Comparison of ENCODE assay signal across 21 mouse cellular contexts in genomic region chr1:184279263-184279662, GRCm38 (mm10).
DNase-seq lines count a peak whose midpoint lies in the region; ATAC-seq and TF ChIP-seq lines count a peak whose summit lies in the region.
"Had no signal": no experiment of that assay in that cellular context is flagged by ENCODE, and none has a peak within 500 bp of the region (broad histone marks: within the 10 kb centered on the region; RNA-seq: fewer than 3 reads in every experiment).

No protein-coding gene starts in this region.

- H3K4me1 ChIP-seq in heart, embryonic 12.5 days (replicated peaks): no peaks in the 10 kb centered on the region
- H3K4me1 ChIP-seq: forebrain, embryonic 13.5 days; liver, embryonic 12.5 days; midbrain, embryonic 13.5 days had no signal

- H3K27me3 ChIP-seq in heart, embryonic 12.5 days (replicated peaks): 0 out of 2 replicates have a peak, but pooled peaks cover 8% of the 10 kb centered on the region
- H3K27me3 ChIP-seq: forebrain, embryonic 13.5 days; liver, embryonic 12.5 days had no signal

- no peak overlapping the region for H3K27ac ChIP-seq in heart, embryonic 12.5 days (ENCODE audit: poor library complexity, severe bottlenecking)
- H3K27ac ChIP-seq: embryonic facial prominence, embryonic 10.5 days; forebrain, embryonic 13.5 days; layer of hippocampus, adult 2 months; limb, embryonic 10.5 days; liver, embryonic 12.5 days; macrophage; midbrain, embryonic 13.5 days had no signal

- no peak for ATAC-seq in heart, embryonic 12.5 days (ENCODE audit: insufficient number of reproducible peaks, low FRiP score)
- ATAC-seq: forebrain, embryonic 13.5 days; hindbrain, embryonic 16.5 days; intestine, postnatal 0 days; liver, embryonic 12.5 days; midbrain, embryonic 13.5 days; Patski had no signal

- 56% methylated on average over 10 of the region's 10 CpGs for WGBS in heart, embryonic 12.5 days

- TF ChIP-seq CTCF in brain, embryonic 14.5 days (IDR thresholded peaks at IDR 0.05; ENCODE audit: borderline replicate concordance, extremely low read depth, insufficient read depth, insufficient read length): no peak

- H3K36me3 ChIP-seq in heart, embryonic 12.5 days: no peaks in the 10 kb centered on the region
- H3K36me3 ChIP-seq: embryonic facial prominence, embryonic 10.5 days; limb, embryonic 10.5 days; liver, embryonic 12.5 days; midbrain, embryonic 13.5 days had no signal

- H3K4me3 ChIP-seq in heart, embryonic 12.5 days: no peak overlapping the region
- H3K4me3 ChIP-seq: embryonic facial prominence, embryonic 10.5 days; forebrain, embryonic 13.5 days; layer of hippocampus, adult 2 months; limb, embryonic 10.5 days; liver, embryonic 12.5 days; midbrain, embryonic 13.5 days had no signal

- H3K4me2 ChIP-seq in heart, embryonic 12.5 days: no peak overlapping the region
- H3K4me2 ChIP-seq: forebrain, embryonic 13.5 days; liver, embryonic 12.5 days; midbrain, embryonic 13.5 days had no signal

- H3K9ac ChIP-seq in heart, embryonic 12.5 days: no peak overlapping the region
- H3K9ac ChIP-seq: forebrain, embryonic 13.5 days; liver, embryonic 12.5 days; midbrain, embryonic 13.5 days had no signal

- intact Hi-C loops in heart, postnatal 10 days (cut with DNase I): no loop called here

- TF ChIP-seq POLR2A in brain, embryonic 14.5 days (IDR thresholded peaks at IDR 0.05; ENCODE audit: borderline replicate concordance, extremely low read depth, insufficient read depth, insufficient read length, poor library complexity, severe bottlenecking): no peak

- DNase-seq in heart, postnatal 10 days: peak; percentile 11 to 31
- DNase-seq in brain, embryonic 14.5 days (ENCODE audit: low read depth): peak; percentile 12
- DNase-seq in embryo, embryonic 9.5 days (ENCODE audit: extremely low spot score): peak; percentile 14
- peak; percentile 59 for DNase-seq in lung, postnatal 36 days
- no peak for DNase-seq in layer of hippocampus, postnatal 36 days
- no peak for DNase-seq in frontal cortex, adult 2 months (ENCODE audit: extremely low spot score in 1 of 2, low spot score in 1 of 2)
- DNase-seq: adrenal gland, postnatal 36 days; cerebellum, adult 9-11 months; heart, postnatal 36 days; right cerebral cortex, adult 18-20 months had no signal

- no peaks in the 10 kb centered on the region for H3K9me3 ChIP-seq in heart, embryonic 12.5 days (replicated peaks)
- H3K9me3 ChIP-seq: embryonic facial prominence, embryonic 10.5 days; forebrain, embryonic 13.5 days; limb, embryonic 10.5 days; liver, embryonic 12.5 days; midbrain, embryonic 13.5 days had no signal

Comparison
In these comparisons a context has a peak if more than half of its experiments do, and no peak if none do; other contexts are left out.
1. DNase-seq: peak in heart, postnatal 10 days (2 of 2), brain, embryonic 14.5 days (single experiment), embryo, embryonic 9.5 days (single experiment) and lung, postnatal 36 days (single experiment); none in layer of hippocampus, postnatal 36 days (0 of 2) and frontal cortex, adult 2 months (0 of 2).